Mouse (Mus musculus) brain, embryonic 14.5 days (tissue): ENCODE measurements around the gene Rnls.

Source experiments
- CTCF ChIP-seq: fragments of 200-500 bp; IDR thresholded peaks from 2 replicates; pipeline ENCODE4 v1.5.1; 2012; ENCODE audit warnings: inconsistent platforms, mild to moderate bottlenecking, moderate library complexity, borderline replicate concordance; ENCODE audit not compliant: insufficient read depth, insufficient read length; ENCODE audit errors: extremely low read depth
- POLR2A ChIP-seq: fragments of 200-500 bp; IDR thresholded peaks from 2 replicates; pipeline ENCODE4 v1.6.1; 2012; ENCODE audit warnings: mild to moderate bottlenecking, inconsistent platforms, borderline replicate concordance; ENCODE audit not compliant: poor library complexity, insufficient read depth, insufficient read length, severe bottlenecking; ENCODE audit errors: extremely low read depth

DNA sequence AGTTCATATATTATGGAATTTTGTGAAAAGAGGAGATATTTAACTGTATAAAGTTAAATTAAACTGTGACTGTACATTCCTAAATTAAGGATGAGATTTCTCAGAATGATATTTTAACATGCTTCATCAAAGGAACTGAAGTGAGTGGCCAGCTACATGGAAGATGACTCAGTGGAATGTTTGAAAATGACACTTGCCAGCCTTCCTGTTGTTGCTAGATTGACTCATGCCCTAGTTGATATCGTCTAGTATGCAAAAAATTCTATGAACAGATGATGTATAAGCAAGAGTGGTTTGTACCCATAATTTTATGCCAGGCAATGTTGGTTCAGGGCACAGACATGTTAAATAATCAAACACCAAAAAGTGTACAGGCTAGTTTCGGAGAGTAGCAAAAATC lies 232.2 kb downstream of the Rnls start:
- TF ChIP-seq POLR2A, result no peak
- no peak for TF ChIP-seq CTCF
